Mouse (Mus musculus): ENCODE results near the gene Gm49337. TPM values are rescaled to one million over a fixed set of nuclear protein-coding genes. Genes with fewer than 3 reads are reported as not detected.

Gene Gm49337
- not detected in 2 replicates for polyA plus RNA-seq (2014; fragmentation: Nextera tagmentation; extraction: Ambion mirVana)

DNA sequence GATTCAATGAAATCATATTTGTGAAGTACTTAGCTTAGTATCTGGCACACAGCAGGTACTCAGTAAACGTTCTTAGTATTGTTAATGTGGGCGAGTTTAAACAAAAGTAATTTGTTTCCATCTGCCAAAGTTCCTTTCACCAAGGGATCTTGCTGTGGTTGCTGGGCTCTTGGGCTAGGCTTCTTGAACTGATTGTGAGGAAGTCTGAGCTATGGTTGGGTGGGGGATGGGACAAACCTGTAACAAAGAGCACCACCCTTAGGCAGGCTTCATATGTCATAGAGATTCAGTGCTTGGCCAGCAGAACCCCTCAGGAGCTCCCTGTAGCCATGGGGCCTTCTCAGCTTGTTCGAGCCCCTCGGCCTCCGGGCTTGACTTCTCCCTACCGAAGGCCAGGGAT lies at the start of gene Gm49337, which contains the start of gene 1700042G07Rik:
Gm49337 (plus strand) TSS at position 313 of the 400 bp plus-strand sequence.
1700042G07Rik (plus strand) TSS at position 301 of the 400 bp plus-strand sequence.
- no peak within 1 kb of the TSS for H3K27ac ChIP-seq (ENCODE audit: low read depth)
- no peak for DNase-seq (ENCODE audit: low spot score)
- no peaks in the 10 kb centered on the region for H3K36me3 ChIP-seq (ENCODE audit: control insufficient read depth, insufficient read depth, low read length)
- H3K9ac ChIP-seq (ENCODE audit: low read length) = no peak within 1 kb of the TSS
- 87% methylated on average over 6 of the region's 6 CpGs for WGBS
- no peaks in the 10 kb centered on the region for H3K27me3 ChIP-seq (replicated peaks; ENCODE audit: control insufficient read depth, insufficient read depth, low read length)
- no peak for ATAC-seq (replicated peaks; ENCODE audit: low FRiP score, low TSS enrichment, low read depth)
- H3K4me2 ChIP-seq (ENCODE audit: low read length) = no peak within 1 kb of the TSS
- H3K9me3 ChIP-seq (ENCODE audit: control insufficient read depth, low read length) = no peaks in the 10 kb centered on the region
- peaks cover 28% of the 10 kb centered on the region for H3K4me1 ChIP-seq (replicated peaks; ENCODE audit: control insufficient read depth, insufficient read depth, low read length)
- no peak within 1 kb of the TSS for H3K4me3 ChIP-seq (ENCODE audit: low read depth, low read length)

DNA sequence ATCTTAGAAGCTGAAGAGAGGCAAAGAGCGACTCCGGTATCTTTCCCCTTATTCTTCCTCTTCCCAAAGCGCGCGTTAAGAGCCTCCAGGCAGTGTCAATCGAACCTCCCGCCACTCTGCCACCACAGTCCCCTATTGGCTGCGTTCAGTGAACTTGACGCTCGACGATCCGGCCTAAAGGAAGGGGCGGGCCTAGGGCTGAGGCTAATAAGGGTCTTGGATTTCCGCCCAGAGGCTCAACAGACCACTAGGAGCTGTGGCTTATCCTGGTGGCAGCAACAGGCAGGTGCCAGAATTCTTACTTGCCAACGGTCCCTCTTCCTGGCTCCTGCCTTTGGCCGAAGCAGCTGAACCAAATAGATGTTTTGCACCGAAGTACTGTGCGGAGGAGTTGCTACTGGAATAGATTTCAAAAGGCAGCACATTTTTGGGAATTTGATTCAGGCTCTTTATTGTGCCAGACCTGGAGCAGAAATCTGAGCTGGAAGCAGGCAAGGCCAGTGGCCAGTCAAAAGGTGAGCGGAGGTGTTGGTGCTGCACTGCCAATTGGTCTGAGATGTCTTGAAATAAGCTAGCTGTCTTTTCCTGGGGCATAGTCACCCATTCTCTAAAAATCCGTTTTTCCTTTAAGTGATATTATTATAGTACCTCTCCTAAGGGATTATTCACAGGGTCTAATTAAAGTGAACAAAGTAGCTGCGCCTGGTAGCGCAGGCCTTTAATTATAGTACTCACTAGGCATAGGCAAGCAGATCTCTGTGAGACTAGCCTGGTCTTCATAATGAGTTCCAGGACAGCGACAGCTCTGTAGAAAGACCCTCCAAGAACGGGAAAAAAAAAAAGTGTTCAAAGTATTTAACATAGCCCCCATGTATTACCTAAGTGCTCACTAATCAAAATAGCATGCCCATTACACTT lies 49.3 kb upstream of the Gm49337 start, which contains the start of the genes Rad54l and Pomgnt1:
Rad54l (minus strand) TSS at position 89 of the 918 bp plus-strand sequence.
Pomgnt1 (plus strand) TSS at position 239 of the 918 bp plus-strand sequence.
- WGBS = 6% methylated on average over 24 of the region's 24 CpGs
- ATAC-seq (replicated peaks; ENCODE audit: low FRiP score, low TSS enrichment, low read depth) = peak; percentile 96
- Histone ChIP-seq H3K27me3 (replicated peaks; ENCODE audit: control insufficient read depth, insufficient read depth, low read length) (no peaks in the 10 kb centered on the region), H3K4me3 (ENCODE audit: low read depth, low read length) (peak within 1 kb of the TSS; percentile 53), H3K4me2 (ENCODE audit: low read length) (peak within 1 kb of the TSS; percentile 59), H3K27ac (ENCODE audit: low read depth) (peak within 1 kb of the TSS; percentile 19; the same call in 1 of the 2 replicates), H3K9me3 (ENCODE audit: control insufficient read depth, low read length) (no peaks in the 10 kb centered on the region), H3K36me3 (ENCODE audit: control insufficient read depth, insufficient read depth, low read length) (0 out of 2 replicates have a peak, but pooled peaks cover 6% of the 10 kb centered on the region), H3K4me1 (replicated peaks; ENCODE audit: control insufficient read depth, insufficient read depth, low read length) (peaks cover 10% of the 10 kb centered on the region), H3K9ac (ENCODE audit: low read length) (peak within 1 kb of the TSS; percentile 50)
- peak; percentile 89 for DNase-seq (ENCODE audit: low spot score)

DNA sequence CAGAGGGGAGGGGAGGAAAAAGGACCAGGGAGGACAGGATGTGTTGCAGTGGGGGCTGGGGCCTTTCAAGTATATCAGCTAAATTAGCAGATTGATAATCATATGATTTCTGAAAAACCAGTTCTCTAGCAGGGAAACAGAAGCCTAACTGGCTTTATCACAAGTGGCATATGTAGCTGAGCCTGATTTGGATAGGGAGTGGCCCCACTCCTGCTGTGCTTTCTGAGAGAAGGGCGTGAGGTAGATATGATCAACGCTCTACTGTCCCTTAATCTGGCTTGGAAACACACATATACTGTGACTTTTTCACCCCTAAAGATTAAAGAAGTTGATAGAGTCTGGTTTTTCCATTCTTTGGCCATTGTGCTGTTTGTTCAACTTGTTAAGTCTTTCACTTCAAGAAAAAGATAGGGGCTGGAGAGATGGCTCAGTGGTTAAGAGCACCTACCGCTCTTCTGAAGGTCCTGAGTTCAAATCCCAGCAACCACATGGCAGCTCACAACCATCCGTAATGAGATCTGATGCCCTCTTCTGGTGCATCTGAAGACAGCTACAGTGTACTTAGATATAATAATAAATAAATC lies 47.3 kb upstream of the Gm49337 start:
- Histone ChIP-seq H3K27ac (ENCODE audit: low read depth) (no peak overlapping the region), H3K4me2 (ENCODE audit: low read length) (no peak overlapping the region), H3K9me3 (ENCODE audit: control insufficient read depth, low read length) (no peaks in the 10 kb centered on the region), H3K27me3 (replicated peaks; ENCODE audit: control insufficient read depth, insufficient read depth, low read length) (no peaks in the 10 kb centered on the region), H3K36me3 (ENCODE audit: control insufficient read depth, insufficient read depth, low read length) (no peaks in the 10 kb centered on the region), H3K4me1 (replicated peaks; ENCODE audit: control insufficient read depth, insufficient read depth, low read length) (peaks cover 10% of the 10 kb centered on the region), H3K9ac (ENCODE audit: low read length) (no peak overlapping the region), H3K4me3 (ENCODE audit: low read depth, low read length) (no peak overlapping the region)
- no peak for DNase-seq (ENCODE audit: low spot score)
- no peak for ATAC-seq (replicated peaks; ENCODE audit: low FRiP score, low TSS enrichment, low read depth)
- 84% methylated on average over 4 of the region's 4 CpGs for WGBS

DNA sequence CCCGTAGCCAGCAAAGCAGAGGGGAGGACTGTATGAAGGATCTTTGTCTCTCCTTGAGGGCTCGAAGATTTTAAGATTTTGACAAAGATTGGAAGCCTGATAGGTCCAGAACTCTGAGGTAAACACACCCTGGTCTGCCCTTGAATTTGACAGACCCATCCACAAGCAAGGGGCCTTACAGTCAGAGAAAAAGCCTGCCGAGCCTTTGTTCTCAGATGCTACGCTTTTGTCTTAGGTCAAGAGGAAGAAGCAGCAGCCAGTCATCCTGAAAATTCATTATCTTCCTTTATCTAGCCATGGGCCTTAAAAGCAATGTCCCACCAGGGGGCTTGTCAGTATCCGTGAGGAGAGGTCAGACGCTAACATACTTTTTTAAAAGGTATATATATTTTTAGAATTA lies 45.2 kb upstream of the Gm49337 start:
- 82% methylated on average over 6 of the region's 6 CpGs for WGBS
- ATAC-seq (replicated peaks; ENCODE audit: low FRiP score, low TSS enrichment, low read depth) = no peak

DNA sequence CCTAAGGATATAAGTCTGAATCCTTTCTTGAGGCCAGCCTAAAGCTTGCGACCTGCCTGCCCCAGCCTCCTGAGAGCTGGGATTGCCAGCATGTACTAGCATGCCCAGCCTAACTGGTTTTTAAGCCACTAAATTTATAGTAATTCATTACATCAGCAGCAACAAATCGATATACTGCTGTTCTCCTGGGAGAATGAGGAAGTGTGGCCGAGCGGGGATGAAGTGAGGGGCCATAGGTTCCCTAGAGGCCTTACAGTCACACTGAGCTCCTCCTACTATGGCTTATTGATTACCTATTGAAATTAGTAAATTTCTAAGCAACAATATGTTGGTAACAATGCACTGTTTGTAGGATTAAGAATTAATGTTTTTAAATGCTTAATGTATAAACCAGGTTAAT lies 40.1 kb upstream of the Gm49337 start:
- H3K27me3 ChIP-seq (replicated peaks; ENCODE audit: control insufficient read depth, insufficient read depth, low read length) = no peaks in the 10 kb centered on the region
- H3K4me1 ChIP-seq (replicated peaks; ENCODE audit: control insufficient read depth, insufficient read depth, low read length) = no peaks in the 10 kb centered on the region
- H3K9ac ChIP-seq (ENCODE audit: low read length) = no peak overlapping the region
- 83% methylated on average over 4 of the region's 4 CpGs for WGBS
- ATAC-seq (replicated peaks; ENCODE audit: low FRiP score, low TSS enrichment, low read depth) = no peak
- H3K36me3 ChIP-seq (ENCODE audit: control insufficient read depth, insufficient read depth, low read length) = no peaks in the 10 kb centered on the region
- H3K4me2 ChIP-seq (ENCODE audit: low read length) = no peak overlapping the region
- H3K27ac ChIP-seq (ENCODE audit: low read depth) = no peak overlapping the region
- no peaks in the 10 kb centered on the region for H3K9me3 ChIP-seq (ENCODE audit: control insufficient read depth, low read length)
- H3K4me3 ChIP-seq (ENCODE audit: low read depth, low read length) = no peak overlapping the region
- DNase-seq (ENCODE audit: low spot score) = no peak

More for the DNA sequence above, 45.2 kb upstream of the Gm49337 start:
- Histone ChIP-seq H3K4me2 (ENCODE audit: low read length) (no peak overlapping the region), H3K4me1 (replicated peaks; ENCODE audit: control insufficient read depth, insufficient read depth, low read length) (peaks cover 3% of the 10 kb centered on the region), H3K9ac (ENCODE audit: low read length) (no peak overlapping the region), H3K4me3 (ENCODE audit: low read depth, low read length) (no peak overlapping the region), H3K36me3 (ENCODE audit: control insufficient read depth, insufficient read depth, low read length) (no peaks in the 10 kb centered on the region), H3K9me3 (ENCODE audit: control insufficient read depth, low read length) (no peaks in the 10 kb centered on the region), H3K27ac (ENCODE audit: low read depth) (no peak overlapping the region), H3K27me3 (replicated peaks; ENCODE audit: control insufficient read depth, insufficient read depth, low read length) (no peaks in the 10 kb centered on the region)
- DNase-seq (ENCODE audit: low spot score) = no peak

DNA sequence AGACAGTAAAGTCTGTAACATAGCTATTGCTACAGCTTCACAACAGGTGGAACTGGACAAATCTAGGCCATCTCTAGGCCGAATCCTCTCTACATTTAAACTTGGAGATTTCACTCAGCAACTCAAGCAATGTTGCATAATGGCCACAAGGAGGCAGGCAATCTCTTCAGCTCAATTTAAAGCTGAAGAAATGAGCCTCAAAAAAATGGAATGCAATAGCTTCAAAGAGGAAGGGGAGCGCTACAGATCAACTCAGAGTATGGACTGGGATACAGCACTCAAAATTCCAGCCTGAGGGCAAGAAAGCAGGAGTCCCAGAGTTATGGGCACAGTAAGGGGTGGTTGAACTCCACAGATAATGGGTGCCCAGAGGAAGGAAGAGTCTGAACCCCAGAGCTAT lies 38.2 kb upstream of the Gm49337 start:
- no peak overlapping the region for H3K27ac ChIP-seq (ENCODE audit: low read depth)
- no peak overlapping the region for H3K4me2 ChIP-seq (ENCODE audit: low read length)
- no peaks in the 10 kb centered on the region for H3K9me3 ChIP-seq (ENCODE audit: control insufficient read depth, low read length)
- H3K27me3 ChIP-seq (replicated peaks; ENCODE audit: control insufficient read depth, insufficient read depth, low read length) = no peaks in the 10 kb centered on the region
- WGBS = 39% methylated on average over 2 of the region's 2 CpGs
- H3K36me3 ChIP-seq (ENCODE audit: control insufficient read depth, insufficient read depth, low read length) = no peaks in the 10 kb centered on the region
- H3K4me3 ChIP-seq (ENCODE audit: low read depth, low read length) = no peak overlapping the region
- H3K9ac ChIP-seq (ENCODE audit: low read length) = no peak overlapping the region
- 0 out of 2 replicates have a peak, but pooled peaks have one; percentile 22 for ATAC-seq (replicated peaks; ENCODE audit: low FRiP score, low TSS enrichment, low read depth)
- DNase-seq (ENCODE audit: low spot score) = no peak
- H3K4me1 ChIP-seq (replicated peaks; ENCODE audit: control insufficient read depth, insufficient read depth, low read length) = no peaks in the 10 kb centered on the region

DNA sequence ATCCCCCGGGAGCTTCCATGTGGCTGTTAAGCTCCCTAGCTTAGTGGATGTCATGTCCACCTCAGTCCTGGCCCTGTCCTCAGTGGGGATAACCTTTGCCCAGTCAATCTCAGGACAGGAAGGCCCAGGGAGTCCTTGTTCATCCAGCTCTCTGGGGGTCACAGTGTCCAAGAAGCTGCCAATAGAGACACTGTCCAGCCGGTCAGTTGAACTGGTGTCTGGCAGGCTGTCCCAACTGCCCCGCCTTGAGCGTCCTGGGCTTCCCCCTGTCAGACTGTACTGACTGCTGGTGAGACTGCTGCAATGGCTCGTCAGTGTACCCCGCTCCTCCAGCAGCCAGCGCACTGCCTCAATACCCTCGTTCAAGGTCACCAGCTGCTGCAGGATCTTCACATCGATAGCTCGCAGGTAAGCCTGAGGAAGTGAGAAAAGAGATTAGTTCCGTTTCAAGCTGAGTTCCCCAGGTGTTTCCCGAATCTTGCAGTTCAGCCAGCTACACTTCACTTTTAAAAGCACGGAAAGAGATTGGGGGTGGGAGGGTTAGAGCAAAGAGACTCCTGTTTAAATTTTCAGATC lies 35.7 kb upstream of the Gm49337 start:
- no peaks in the 10 kb centered on the region for H3K36me3 ChIP-seq (ENCODE audit: control insufficient read depth, insufficient read depth, low read length)
- DNase-seq (ENCODE audit: low spot score) (no peak), ATAC-seq (replicated peaks; ENCODE audit: low FRiP score, low TSS enrichment, low read depth) (no peak)
- no peaks in the 10 kb centered on the region for H3K27me3 ChIP-seq (replicated peaks; ENCODE audit: control insufficient read depth, insufficient read depth, low read length)
- H3K27ac ChIP-seq (ENCODE audit: low read depth) = no peak overlapping the region
- H3K9ac ChIP-seq (ENCODE audit: low read length) = no peak overlapping the region
- H3K4me2 ChIP-seq (ENCODE audit: low read length) = no peak overlapping the region
- no peaks in the 10 kb centered on the region for H3K4me1 ChIP-seq (replicated peaks; ENCODE audit: control insufficient read depth, insufficient read depth, low read length)
- H3K9me3 ChIP-seq (ENCODE audit: control insufficient read depth, low read length) = no peaks in the 10 kb centered on the region
- no peak overlapping the region for H3K4me3 ChIP-seq (ENCODE audit: low read depth, low read length)
- 44% methylated on average over 13 of the region's 13 CpGs for WGBS

DNA sequence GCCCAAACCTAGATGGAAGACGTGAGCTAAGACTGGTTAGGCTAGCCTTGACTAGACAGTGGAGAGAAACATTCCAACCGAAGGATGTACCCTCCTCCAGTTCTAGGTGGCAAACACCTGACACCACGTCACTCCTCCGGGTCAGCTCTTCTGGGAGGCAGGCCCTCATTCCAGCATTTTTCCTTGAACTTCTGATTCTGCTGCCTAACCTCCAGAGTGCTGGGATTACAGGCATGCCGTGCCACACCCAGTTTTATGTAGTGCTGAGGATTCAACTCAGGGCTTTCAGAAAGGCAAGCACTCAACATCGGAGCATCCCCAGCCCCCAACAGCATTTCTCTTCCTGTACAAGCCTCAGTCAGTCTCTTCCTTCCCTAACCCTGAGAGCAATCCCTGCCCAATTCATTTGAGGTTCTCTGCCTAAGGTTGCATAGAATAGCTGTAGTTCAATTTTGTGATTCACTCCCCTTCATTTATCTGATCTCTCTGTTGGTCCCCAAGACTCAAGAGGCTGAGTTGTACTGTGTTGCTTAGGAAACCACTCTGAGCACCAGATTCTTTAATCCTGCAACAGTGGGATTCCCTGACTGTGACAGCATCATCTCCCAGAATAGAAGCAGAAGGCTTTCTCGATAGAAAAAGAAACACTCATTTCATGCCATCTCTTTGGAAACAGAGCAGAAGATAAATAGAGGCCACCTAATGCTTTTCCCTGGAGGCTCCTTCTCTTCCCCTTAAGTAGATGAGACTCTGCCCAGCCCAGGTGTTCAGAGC lies 32.2 kb upstream of the Gm49337 start:
- H3K9me3 ChIP-seq (ENCODE audit: control insufficient read depth, low read length) = no peaks in the 10 kb centered on the region
- no peak overlapping the region for H3K4me2 ChIP-seq (ENCODE audit: low read length)
- H3K27ac ChIP-seq (ENCODE audit: low read depth) = no peak overlapping the region
- H3K27me3 ChIP-seq (replicated peaks; ENCODE audit: control insufficient read depth, insufficient read depth, low read length) = no peaks in the 10 kb centered on the region
- WGBS = 75% methylated on average over 7 of the region's 7 CpGs
- ATAC-seq (replicated peaks; ENCODE audit: low FRiP score, low TSS enrichment, low read depth) = no peak
- H3K36me3 ChIP-seq (ENCODE audit: control insufficient read depth, insufficient read depth, low read length) = no peaks in the 10 kb centered on the region
- no peak overlapping the region for H3K9ac ChIP-seq (ENCODE audit: low read length)
- H3K4me1 ChIP-seq (replicated peaks; ENCODE audit: control insufficient read depth, insufficient read depth, low read length) = no peaks in the 10 kb centered on the region
- H3K4me3 ChIP-seq (ENCODE audit: low read depth, low read length) = no peak overlapping the region
- DNase-seq (ENCODE audit: low spot score) = no peak

All from intestine, embryonic 14.5 days (tissue).